Mouse (Mus musculus) lung, postnatal 0 days (tissue): ENCODE results near the gene Cstf3.

Source experiments
- CTCF ChIP-seq: IDR thresholded peaks from 2 replicates; pipeline ENCODE4 v1.5.1; 2016; ENCODE audit warnings: antibody characterized with exemption, mild to moderate bottlenecking
- EP300 ChIP-seq: IDR thresholded peaks from 2 replicates; pipeline ENCODE4 v1.6.1; 2016; ENCODE audit warnings: antibody characterized with exemption, mild to moderate bottlenecking, control low read depth

DNA sequence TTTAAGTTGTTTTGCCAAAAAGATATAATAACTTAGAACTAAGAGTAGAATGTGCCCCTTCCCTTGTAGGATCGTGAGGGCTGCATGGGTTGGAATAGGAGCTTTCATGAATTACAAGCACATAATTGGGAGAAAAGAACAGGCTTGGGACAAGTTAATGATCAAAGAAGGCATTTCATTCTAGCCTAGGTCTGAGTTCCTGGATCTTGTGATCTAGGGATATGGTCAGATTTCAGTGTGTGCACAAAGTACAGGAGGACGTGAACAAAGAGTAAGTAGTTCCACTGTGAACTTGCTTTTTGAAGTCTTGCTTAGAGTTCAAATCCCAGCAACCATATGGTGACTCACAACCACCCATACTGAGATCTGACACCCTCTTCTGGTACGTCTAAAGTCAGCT lies 87.0 kb downstream of the Cstf3 start:
- no peak for TF ChIP-seq CTCF
- TF ChIP-seq EP300 = no peak
